In genomic region chr13:32080520-32081249, GRCm38 (mm10) we compare ENCODE assay signal across 12 mouse cellular contexts.
DNase-seq lines count a peak whose midpoint lies in the region; ATAC-seq and TF ChIP-seq lines count a peak whose summit lies in the region.
"Had no signal": no experiment of that assay in that cellular context is flagged by ENCODE, and none has a peak within 500 bp of the region (broad histone marks: within the 10 kb centered on the region; RNA-seq: fewer than 3 reads in every experiment).

No protein-coding gene starts in this region.

- intact Hi-C loops in gastrocnemius, postnatal 14 days (cut with DNase I; ENCODE audit: low total_unique reads): no loop called here
- intact Hi-C loops in left cerebral cortex, postnatal 36 days (cut with DNase I): no loop called here

- no peak overlapping the region for H3K9ac ChIP-seq in kidney, embryonic 16.5 days (replicated peaks; ENCODE audit: low read length)
- H3K9ac ChIP-seq in neural tube, embryonic 14.5 days (replicated peaks; ENCODE audit: low read depth, low read length): no peak overlapping the region
- H3K9ac ChIP-seq: intestine, embryonic 15.5 days; midbrain, embryonic 13.5 days had no signal

- no peaks in the 10 kb centered on the region for H3K36me3 ChIP-seq in kidney, embryonic 16.5 days (ENCODE audit: insufficient read depth, low read length)
- no peaks in the 10 kb centered on the region for H3K36me3 ChIP-seq in neural tube, embryonic 14.5 days (ENCODE audit: control insufficient read depth, insufficient read depth, low read length)
- H3K36me3 ChIP-seq: intestine, embryonic 15.5 days; midbrain, embryonic 13.5 days had no signal

- TF ChIP-seq CTCF in lung, adult 2 months (IDR thresholded peaks at IDR 0.05; ENCODE audit: insufficient read depth, low read length): no peak

- no peak overlapping the region for H3K4me3 ChIP-seq in kidney, embryonic 16.5 days (ENCODE audit: low read length)
- H3K4me3 ChIP-seq in neural tube, embryonic 14.5 days (ENCODE audit: low read depth, low read length): no peak overlapping the region
- no peak overlapping the region for H3K4me3 ChIP-seq in lung, adult 2 months (replicated peaks; ENCODE audit: extremely low read depth, low read depth, low read length)
- H3K4me3 ChIP-seq: intestine, embryonic 15.5 days; midbrain, embryonic 13.5 days had no signal

- 17% methylated on average over 6 of the region's 6 CpGs for WGBS in kidney, embryonic 16.5 days
- 44% methylated on average over 6 of the region's 6 CpGs for WGBS in neural tube, embryonic 14.5 days
- WGBS in lung, adult 2 months: 71% methylated on average over 6 of the region's 6 CpGs

- H3K9me3 ChIP-seq in kidney, embryonic 16.5 days (ENCODE audit: low read length): no peaks in the 10 kb centered on the region
- H3K9me3 ChIP-seq in neural tube, embryonic 14.5 days (ENCODE audit: control insufficient read depth, low read length): no peaks in the 10 kb centered on the region
- H3K9me3 ChIP-seq: intestine, embryonic 15.5 days; midbrain, embryonic 13.5 days had no signal

- H3K4me2 ChIP-seq in kidney, embryonic 16.5 days (replicated peaks; ENCODE audit: low read depth, low read length): no peak overlapping the region
- H3K4me2 ChIP-seq in neural tube, embryonic 14.5 days (ENCODE audit: low read depth, low read length): no peak overlapping the region
- H3K4me2 ChIP-seq: intestine, embryonic 15.5 days; midbrain, embryonic 13.5 days had no signal

- DNase-seq in kidney, adult 18-20 months: no peak
- peak; percentile 4 to 18 for DNase-seq in adrenal gland, postnatal 36 days
- peak; percentile 73 for DNase-seq in hindlimb bud, embryonic 11.5 days (ENCODE audit: extremely low spot score, low read depth, low spot score)
- no peak for DNase-seq in gastrocnemius, postnatal 14 days
- no peak for DNase-seq in left cerebral cortex, postnatal 36 days (ENCODE audit: low spot score in 2 of 2)
- DNase-seq in lung, adult 2 months: no peak
- DNase-seq: cerebellum, postnatal 14 days had no signal

- H3K27me3 ChIP-seq in kidney, embryonic 16.5 days (ENCODE audit: insufficient read depth, low read length): no peaks in the 10 kb centered on the region
- no peaks in the 10 kb centered on the region for H3K27me3 ChIP-seq in neural tube, embryonic 14.5 days (ENCODE audit: control insufficient read depth, insufficient read depth, low read length)
- H3K27me3 ChIP-seq: intestine, embryonic 15.5 days; midbrain, embryonic 13.5 days had no signal

- ATAC-seq in kidney, embryonic 16.5 days (ENCODE audit: low FRiP score, low TSS enrichment): peak; percentile 88
- ATAC-seq in neural tube, embryonic 14.5 days (ENCODE audit: low read depth): peak; percentile 46; the same call in 1 of the 2 replicates
- ATAC-seq: intestine, embryonic 15.5 days; lung, postnatal 0 days; midbrain, embryonic 13.5 days had no signal

- peaks cover 15% of the 10 kb centered on the region; the same call in 1 of the 2 replicates for H3K4me1 ChIP-seq in kidney, embryonic 16.5 days (ENCODE audit: insufficient read depth, low read length)
- no peaks in the 10 kb centered on the region for H3K4me1 ChIP-seq in neural tube, embryonic 14.5 days (ENCODE audit: control insufficient read depth, insufficient read depth, low read length)
- no peaks in the 10 kb centered on the region for H3K4me1 ChIP-seq in lung, adult 2 months (ENCODE audit: control insufficient read depth, insufficient read depth, low read length)
- H3K4me1 ChIP-seq: intestine, embryonic 15.5 days; midbrain, embryonic 13.5 days had no signal

- peak overlapping the region; percentile 31; the same call in 1 of the 2 replicates for H3K27ac ChIP-seq in kidney, embryonic 16.5 days (ENCODE audit: low read length)
- no peak overlapping the region for H3K27ac ChIP-seq in neural tube, embryonic 14.5 days (ENCODE audit: low read depth, low read length)
- H3K27ac ChIP-seq: intestine, embryonic 15.5 days; midbrain, embryonic 13.5 days had no signal

- TF ChIP-seq POLR2A in lung, adult 2 months (IDR thresholded peaks at IDR 0.05; ENCODE audit: borderline replicate concordance, extremely low read depth, low read depth, low read length): no peak

Comparison
In these comparisons a context has a peak if more than half of its experiments do, and no peak if none do; other contexts are left out.
1. DNase-seq: peak in adrenal gland, postnatal 36 days (2 of 2) and hindlimb bud, embryonic 11.5 days (single experiment); none in kidney, adult 18-20 months (single experiment), gastrocnemius, postnatal 14 days (single experiment), left cerebral cortex, postnatal 36 days (0 of 2) and lung, adult 2 months (single experiment).